Mouse (Mus musculus) mouse embryonic stem cell (cell line): ENCODE measurements around the gene Abtb1.

Source experiments
- in situ Hi-C, 2 experiments: fragments of 300-500 bp; cut with MboI; formaldehyde crosslinking; loops; 1 replicate in 1 of 2; 3 replicates in 1 of 2; pipeline ENCODE4 v1.14.3; 2019 to 2020; ENCODE audit warnings: low sequenced_read_pairs in 2 of 2, low pct_unique_long_range_greater_than_20kb in 1 of 2, mixed read lengths in 1 of 2; ENCODE audit not compliant: unreplicated experiment in 1 of 2

Gene Abtb1

DNA sequence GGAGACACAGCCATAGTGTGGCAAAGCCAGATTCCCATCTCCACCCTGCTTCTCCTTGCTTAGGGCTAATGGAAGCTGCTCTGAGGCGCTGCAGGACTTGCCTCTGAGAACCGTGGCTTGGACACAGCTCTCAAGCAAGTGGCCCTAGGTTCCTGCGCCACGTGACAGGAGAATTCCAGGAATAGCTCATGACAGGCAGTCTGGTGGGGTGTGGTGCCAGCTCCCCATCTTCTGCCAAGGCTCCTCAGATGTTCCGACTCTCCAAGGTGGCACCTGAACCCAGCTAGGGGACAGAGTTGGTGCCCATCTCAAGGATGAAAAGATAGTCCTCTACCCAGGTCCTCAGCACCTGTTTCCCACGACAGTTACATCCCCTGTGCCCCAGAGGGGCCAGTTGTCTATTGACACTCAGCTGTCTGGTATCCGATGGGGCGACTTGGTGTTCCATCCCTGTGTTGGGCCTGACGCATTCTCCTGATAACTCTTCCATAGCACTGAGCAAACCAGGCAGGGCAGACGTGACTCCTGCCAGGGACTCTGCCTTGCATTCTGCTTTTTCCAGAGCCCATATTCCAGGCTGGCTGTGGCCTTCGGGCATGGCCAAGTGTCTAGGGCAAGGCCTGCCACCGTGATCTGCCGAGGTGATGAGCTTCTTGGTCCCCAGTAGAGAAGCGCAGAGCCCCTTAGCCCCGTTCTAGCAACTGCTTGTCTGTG lies 54.9 kb downstream of the Abtb1 start:
- in situ Hi-C loops, result no loop called here
